Mouse (Mus musculus): ENCODE data around the gene Slc25a26.

GRCm38 (mm10) chr6:94628787-94629186 lies 128.7 kb downstream of the Slc25a26 start:
- TF ChIP-seq CTCF (IDR thresholded peaks at IDR 0.05) (peak; percentile 10; the same call in 1 of the 2 replicates), EP300 (IDR thresholded peaks at IDR 0.05) (peak; percentile 24; the same call in 1 of the 2 replicates)
